Mouse (Mus musculus) midbrain, embryonic 13.5 days (tissue): Measurements from ENCODE around the gene Rhbdd3. TPM values are rescaled to one million over a fixed set of nuclear protein-coding genes. Genes with fewer than 3 reads are reported as not detected.

ENCODE experiments used
- ATAC-seq: fragments of 200-750 bp; cut with Nextera tagmentation; 2 replicates; pipeline ENCODE4 v1.8.0; 2017; ENCODE audit warnings: mild to moderate bottlenecking, moderate TSS enrichment, moderate library complexity
- H3K27ac ChIP-seq: fragments of 300-500 bp; sonication (generic); 2 replicates; pipeline ENCODE4 v1.5.1; 2015; ENCODE audit warnings: inconsistent platforms, mild to moderate bottlenecking, moderate library complexity
- H3K27me3 ChIP-seq: fragments of 300-500 bp; sonication (generic); 2 replicates; pipeline ENCODE4 v1.6.1; 2015; ENCODE audit warnings: mild to moderate bottlenecking, inconsistent platforms
- H3K36me3 ChIP-seq: fragments of 300-500 bp; sonication (generic); 2 replicates; pipeline ENCODE4 v1.6.1; 2015; ENCODE audit warnings: mild to moderate bottlenecking, inconsistent platforms
- H3K4me1 ChIP-seq: fragments of 300-500 bp; sonication (generic); replicated peaks from 2 replicates; pipeline ENCODE4 v1.6.1; 2015; ENCODE audit warnings: inconsistent platforms
- H3K4me2 ChIP-seq: fragments of 300-500 bp; sonication (generic); replicated peaks from 2 replicates; pipeline ENCODE4 v1.6.1; 2015; ENCODE audit warnings: moderate library complexity, mild to moderate bottlenecking, inconsistent platforms
- H3K4me3 ChIP-seq: fragments of 300-500 bp; sonication (generic); replicated peaks from 2 replicates; pipeline ENCODE4 v1.5.1; 2015; ENCODE audit warnings: mild to moderate bottlenecking, inconsistent platforms
- H3K9ac ChIP-seq: fragments of 300-500 bp; sonication (generic); replicated peaks from 2 replicates; pipeline ENCODE4 v1.6.1; 2015; ENCODE audit warnings: mild to moderate bottlenecking, inconsistent platforms
- H3K9me3 ChIP-seq: fragments of 300-500 bp; sonication (generic); 2 replicates; pipeline ENCODE4 v1.6.1; 2016; ENCODE audit warnings: mild to moderate bottlenecking, inconsistent platforms
- WGBS: fragments of 180-500 bp; shearing (Covaris S2); methylation state at CpG from one replicate; pipeline ENCODE4 v1.1.7; 2015; 5-methylcytosine and 5-hydroxymethylcytosine counted together
- polyA plus RNA-seq: library from polyadenylated mRNA; unstranded; fragments of >200 nt; fragmentation: Nextera tagmentation; extraction: Ambion mirVana; gene quantifications from 2 replicates; pipeline ENCODE4 v1.2.1, GENCODE M21; 2015

The Rhbdd3 gene
- polyA plus RNA-seq, 1 experiment from 2014 or later: 32.8 TPM

GRCm38 (mm10) chr11:5102384-5102783 lies 3.7 kb downstream of the Rhbdd3 start:
- H3K27ac ChIP-seq: no peak overlapping the region

GRCm38 (mm10) chr11:5103986-5104509 lies 5.3 kb downstream of the Rhbdd3 start:
- no peak for ATAC-seq
- H3K4me1 ChIP-seq: peaks cover 17% of the 10 kb centered on the region
- H3K4me2 ChIP-seq: no peak overlapping the region
- no peaks in the 10 kb centered on the region for H3K27me3 ChIP-seq
- H3K36me3 ChIP-seq: peaks cover 25% of the 10 kb centered on the region
- H3K27ac ChIP-seq: no peak overlapping the region
- H3K9ac ChIP-seq: no peak overlapping the region
- 97% methylated on average over 4 of the region's 4 CpGs for WGBS
- no peak overlapping the region for H3K4me3 ChIP-seq
- no peaks in the 10 kb centered on the region for H3K9me3 ChIP-seq

More at GRCm38 (mm10) chr11:5102384-5102783, 3.7 kb downstream of the Rhbdd3 start:
- 91% methylated on average over 7 of the region's 7 CpGs for WGBS
- Histone ChIP-seq H3K4me1 (peaks cover 21% of the 10 kb centered on the region), H3K9me3 (no peaks in the 10 kb centered on the region), H3K36me3 (peaks cover 25% of the 10 kb centered on the region), H3K9ac (no peak overlapping the region), H3K4me3 (no peak overlapping the region), H3K4me2 (no peak overlapping the region), H3K27me3 (no peaks in the 10 kb centered on the region)
- no peak for ATAC-seq

- Histone ChIP-seq H3K4me2 (no peak overlapping the region), H3K9me3 (no peaks in the 10 kb centered on the region), H3K27ac (no peak overlapping the region), H3K9ac (no peak overlapping the region), H3K4me1 (peaks cover 6% of the 10 kb centered on the region; the same call in 1 of the 2 replicates), H3K36me3 (peaks cover 12% of the 10 kb centered on the region), H3K27me3 (no peaks in the 10 kb centered on the region), H3K4me3 (no peak overlapping the region)
- no peak for ATAC-seq
- WGBS: 78% methylated on average over 8 of the region's 8 CpGs
These were observed 10.7 kb downstream of the Rhbdd3 start for GRCm38 (mm10) chr11:5109441-5109840.

- no peak for ATAC-seq
- no peak overlapping the region for H3K9ac ChIP-seq
- H3K4me1 ChIP-seq: peaks cover 6% of the 10 kb centered on the region; the same call in 1 of the 2 replicates
- H3K27ac ChIP-seq: no peak overlapping the region
- H3K27me3 ChIP-seq: no peaks in the 10 kb centered on the region
- H3K9me3 ChIP-seq: no peaks in the 10 kb centered on the region
- H3K4me3 ChIP-seq: no peak overlapping the region
- H3K4me2 ChIP-seq: no peak overlapping the region
- no peaks in the 10 kb centered on the region for H3K36me3 ChIP-seq
- WGBS: 84% methylated on average over 7 of the region's 7 CpGs
These were observed 14.9 kb downstream of the Rhbdd3 start for GRCm38 (mm10) chr11:5113645-5114044.

- WGBS: 31% methylated on average over 13 of the region's 13 CpGs
- no peaks in the 10 kb centered on the region for H3K27me3 ChIP-seq
- no peaks in the 10 kb centered on the region for H3K9me3 ChIP-seq
- ATAC-seq: peak; percentile 58; the same call in 1 of the 2 replicates
- peaks cover 6% of the 10 kb centered on the region; the same call in 1 of the 2 replicates for H3K4me1 ChIP-seq
- no peak overlapping the region for H3K27ac ChIP-seq
- no peaks in the 10 kb centered on the region for H3K36me3 ChIP-seq
- no peak overlapping the region for H3K4me2 ChIP-seq
- H3K4me3 ChIP-seq: no peak overlapping the region
- H3K9ac ChIP-seq: no peak overlapping the region
These were observed 16.3 kb downstream of the Rhbdd3 start for GRCm38 (mm10) chr11:5114931-5115581.

GRCm38 (mm10) chr11:5125713-5126112 lies 27.0 kb downstream of the Rhbdd3 start:
- no peak overlapping the region for H3K4me2 ChIP-seq
- H3K36me3 ChIP-seq: no peaks in the 10 kb centered on the region
- H3K4me1 ChIP-seq: peaks cover 18% of the 10 kb centered on the region
- no peaks in the 10 kb centered on the region for H3K27me3 ChIP-seq
- ATAC-seq: no peak
- H3K4me3 ChIP-seq: no peak overlapping the region
- H3K27ac ChIP-seq: no peak overlapping the region
- H3K9me3 ChIP-seq: no peaks in the 10 kb centered on the region
- 61% methylated on average over 4 of the region's 4 CpGs for WGBS
- H3K9ac ChIP-seq: no peak overlapping the region

GRCm38 (mm10) chr11:5129035-5129480 lies 30.3 kb downstream of the Rhbdd3 start:
- peak; percentile 59 for ATAC-seq

GRCm38 (mm10) chr11:5130111-5130665 lies 31.5 kb downstream of the Rhbdd3 start:
- H3K9ac ChIP-seq: no peak overlapping the region

More at GRCm38 (mm10) chr11:5129035-5129480, 30.3 kb downstream of the Rhbdd3 start:
- Histone ChIP-seq H3K27ac (no peak overlapping the region), H3K4me2 (no peak overlapping the region), H3K4me1 (peaks cover 18% of the 10 kb centered on the region), H3K9me3 (no peaks in the 10 kb centered on the region), H3K27me3 (no peaks in the 10 kb centered on the region), H3K4me3 (no peak overlapping the region), H3K36me3 (no peaks in the 10 kb centered on the region), H3K9ac (no peak overlapping the region)
- WGBS: 12% methylated on average over 5 of the region's 5 CpGs

GRCm38 (mm10) chr11:5132751-5133150 lies 34.0 kb downstream of the Rhbdd3 start:
- H3K9me3 ChIP-seq: no peaks in the 10 kb centered on the region
- no peak overlapping the region for H3K4me3 ChIP-seq
- H3K27me3 ChIP-seq: no peaks in the 10 kb centered on the region
- H3K9ac ChIP-seq: no peak overlapping the region
- H3K4me1 ChIP-seq: peaks cover 18% of the 10 kb centered on the region
- no peaks in the 10 kb centered on the region for H3K36me3 ChIP-seq
- H3K4me2 ChIP-seq: no peak overlapping the region
- no peak for ATAC-seq
- H3K27ac ChIP-seq: no peak overlapping the region
- WGBS: 90% methylated on average over 4 of the region's 4 CpGs

More at GRCm38 (mm10) chr11:5130111-5130665, 31.5 kb downstream of the Rhbdd3 start:
- Histone ChIP-seq H3K4me1 (peaks cover 18% of the 10 kb centered on the region), H3K36me3 (no peaks in the 10 kb centered on the region), H3K27me3 (no peaks in the 10 kb centered on the region), H3K9me3 (no peaks in the 10 kb centered on the region), H3K27ac (no peak overlapping the region), H3K4me2 (no peak overlapping the region), H3K4me3 (no peak overlapping the region)
- 74% methylated on average over 4 of the region's 4 CpGs for WGBS
- peak; percentile 24; the same call in 1 of the 2 replicates for ATAC-seq

GRCm38 (mm10) chr11:5135914-5136313 lies 37.2 kb downstream of the Rhbdd3 start:
- WGBS: 83% methylated on average over 11 of the region's 11 CpGs
- no peak overlapping the region for H3K9ac ChIP-seq
- H3K4me3 ChIP-seq: no peak overlapping the region
- peaks cover 6% of the 10 kb centered on the region for H3K4me1 ChIP-seq
- H3K9me3 ChIP-seq: no peaks in the 10 kb centered on the region
- no peak overlapping the region for H3K4me2 ChIP-seq
- ATAC-seq: no peak
- H3K27ac ChIP-seq: no peak overlapping the region
- H3K36me3 ChIP-seq: no peaks in the 10 kb centered on the region
- H3K27me3 ChIP-seq: no peaks in the 10 kb centered on the region

GRCm38 (mm10) chr11:5138642-5139041 lies 39.9 kb downstream of the Rhbdd3 start:
- Histone ChIP-seq H3K9me3 (no peaks in the 10 kb centered on the region), H3K4me1 (peaks cover 6% of the 10 kb centered on the region), H3K27ac (no peak overlapping the region), H3K36me3 (no peaks in the 10 kb centered on the region), H3K4me2 (no peak overlapping the region), H3K9ac (no peak overlapping the region), H3K4me3 (no peak overlapping the region), H3K27me3 (no peaks in the 10 kb centered on the region)
- 88% methylated on average over 2 of the region's 2 CpGs for WGBS
- ATAC-seq: no peak

- Histone ChIP-seq H3K27me3 (no peaks in the 10 kb centered on the region), H3K9ac (no peak overlapping the region), H3K4me2 (no peak overlapping the region), H3K27ac (no peak overlapping the region), H3K4me3 (no peak overlapping the region), H3K36me3 (no peaks in the 10 kb centered on the region), H3K9me3 (no peaks in the 10 kb centered on the region), H3K4me1 (peaks cover 6% of the 10 kb centered on the region)
- WGBS: 85% methylated on average over 9 of the region's 9 CpGs
- no peak for ATAC-seq
These were observed 40.6 kb downstream of the Rhbdd3 start for GRCm38 (mm10) chr11:5139372-5139771.
